Mouse (Mus musculus) G1E (cell line): Measurements from ENCODE around the gene Atoh8. TPM values are rescaled to one million over a fixed set of nuclear protein-coding genes. Genes with fewer than 3 reads are reported as not detected.

Experiments
- ATAC-seq: 2 replicates; pipeline ENCODE4 v1.8.0; 2016; ENCODE audit warnings: mild to moderate bottlenecking; ENCODE audit not compliant: insufficient number of reproducible peaks, poor library complexity, low FRiP score, severe bottlenecking; ENCODE audit errors: extremely low read depth
- DNase-seq: peaks from one replicate; pipeline ENCODE4 v3.0.0; 2012; ENCODE audit warnings: low spot score
- H3K27me3 ChIP-seq: 2 replicates; pipeline ENCODE4 v1.6.1; 2012; ENCODE audit warnings: mild to moderate bottlenecking, low read length, inconsistent platforms; ENCODE audit not compliant: insufficient read depth
- H3K36me3 ChIP-seq: replicated peaks from 2 replicates; pipeline ENCODE3; 2012; ENCODE audit warnings: mild to moderate bottlenecking, inconsistent platforms
- H3K4me1 ChIP-seq: 2 replicates; pipeline ENCODE4 v1.6.1; 2012; ENCODE audit warnings: low read depth, low read length, inconsistent platforms, mixed read lengths; ENCODE audit not compliant: insufficient read depth
- H3K4me3 ChIP-seq: 2 replicates; pipeline ENCODE4 v1.5.1; 2012; ENCODE audit warnings: low read depth, mild to moderate bottlenecking, inconsistent platforms, low read length, moderate library complexity, mixed read lengths
- H3K9me3 ChIP-seq: replicated peaks from 2 replicates; pipeline ENCODE4 v1.6.1; 2012; ENCODE audit warnings: inconsistent platforms
- CTCF ChIP-seq: IDR thresholded peaks from 2 replicates; pipeline ENCODE4 v1.5.1; 2012; ENCODE audit warnings: low read depth, low read length, inconsistent platforms, mixed read lengths
- GATA1 ChIP-seq: IDR thresholded peaks from 2 replicates; pipeline ENCODE4 v1.6.1; 2012; ENCODE audit warnings: borderline replicate concordance, low read length, inconsistent platforms, mixed read lengths
- GATA2 ChIP-seq: IDR thresholded peaks from 2 replicates; pipeline ENCODE4 v1.6.1; 2012; ENCODE audit warnings: low read depth, low read length, inconsistent platforms, borderline replicate concordance
- POLR2AphosphoS5 ChIP-seq: IDR thresholded peaks from 2 replicates; pipeline ENCODE4 v1.6.1; 2012; ENCODE audit warnings: low read depth, low read length, inconsistent platforms; ENCODE audit not compliant: insufficient replicate concordance
- TAL1 ChIP-seq: conservative IDR thresholded peaks from 2 replicates; pipeline ENCODE4 v1.6.1; 2012; ENCODE audit warnings: low read depth, low read length, inconsistent platforms, mixed read lengths
- polyA plus RNA-seq: library from polyadenylated mRNA; stranded (reverse); fragments of >175 nt; gene quantifications from 2 replicates; pipeline ENCODE4 v1.2.3, GENCODE M21; 2012
- total RNA-seq, 2 experiments: library from RNA; stranded (forward) in 1 of 2; stranded (reverse) in 1 of 2; fragments of 200-1000 nt in 1 of 2; fragments of >200 nt in 1 of 2; fragmentation: Nextera tagmentation in 1 of 2; gene quantifications; 2 replicates each; pipeline ENCODE4 v1.2.3; 2014 to 2017

Gene Atoh8
- total and polyA plus RNA-seq, 3 experiments, result 0.03 TPM; not detected in 2

DNA sequence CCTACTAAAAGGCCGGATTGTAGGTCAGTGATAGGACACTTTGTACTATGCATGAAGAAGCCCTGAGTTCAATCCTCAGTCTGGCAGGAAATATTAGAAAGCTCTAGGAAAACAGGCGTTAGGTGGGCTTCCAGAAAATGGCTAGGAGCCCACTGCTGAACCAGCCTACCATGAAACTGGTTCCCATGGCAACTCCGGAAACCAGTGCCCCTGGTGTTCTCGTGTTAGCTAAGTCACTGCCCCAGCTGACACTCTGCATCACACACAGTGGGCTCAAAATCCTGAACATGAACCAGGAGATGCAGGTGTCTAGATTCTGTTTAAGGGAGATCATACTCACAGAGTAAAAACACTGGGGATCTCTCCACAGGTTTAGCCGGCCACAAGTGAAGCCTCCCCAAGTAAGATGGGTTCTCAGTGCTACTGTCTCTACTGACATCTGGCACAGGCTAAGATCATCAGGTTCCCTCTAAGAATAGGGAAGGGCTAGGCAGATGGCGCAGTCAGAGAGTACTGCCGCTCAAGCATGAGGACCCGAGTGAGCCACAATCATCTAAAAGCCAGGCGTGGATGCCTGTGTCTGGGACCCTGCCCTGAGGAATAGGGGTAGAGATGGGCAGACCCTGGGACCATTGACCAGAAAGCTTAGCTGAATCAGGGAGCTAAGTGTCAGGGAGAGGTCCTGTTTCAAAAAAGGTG, 32.9 kb upstream of the Atoh8 start:
- ATAC-seq, result no peak
- no peaks in the 10 kb centered on the region for H3K9me3 ChIP-seq
- no peaks in the 10 kb centered on the region for H3K36me3 ChIP-seq
- H3K4me1 ChIP-seq, result peaks cover 4% of the 10 kb centered on the region
- peaks cover 79% of the 10 kb centered on the region for H3K27me3 ChIP-seq
- TF ChIP-seq CTCF (no peak), GATA2 (no peak), TAL1 (no peak), GATA1 (no peak), POLR2AphosphoS5 (no peak)
- DNase-seq, result no peak
- no peak overlapping the region for H3K4me3 ChIP-seq

DNA sequence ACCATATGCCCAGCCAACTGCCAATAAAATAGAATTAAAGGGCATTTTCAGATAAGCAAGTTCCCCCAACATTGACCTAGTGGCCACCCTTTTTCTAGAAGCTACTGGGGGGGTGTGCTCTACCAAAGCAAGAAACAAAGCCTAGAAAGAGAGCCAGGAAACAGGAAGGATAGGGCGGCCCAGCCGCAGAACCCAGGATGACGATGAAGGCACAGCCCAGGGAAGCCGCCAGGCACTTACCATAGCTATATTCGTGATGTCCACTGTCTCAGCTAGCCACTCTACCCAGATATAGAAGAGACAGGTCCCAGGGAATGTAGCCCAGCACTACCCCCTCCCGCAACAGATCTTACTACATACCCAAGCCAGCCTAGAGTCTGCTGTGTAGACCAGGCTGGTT, 30.3 kb upstream of the Atoh8 start:
- Histone ChIP-seq H3K27me3 (peaks cover 73% of the 10 kb centered on the region), H3K4me1 (no peaks in the 10 kb centered on the region), H3K4me3 (no peak overlapping the region), H3K36me3 (no peaks in the 10 kb centered on the region), H3K9me3 (no peaks in the 10 kb centered on the region)
- ATAC-seq, result no peak
- TF ChIP-seq GATA1 (no peak), CTCF (no peak), TAL1 (no peak), POLR2AphosphoS5 (no peak), GATA2 (no peak)
- DNase-seq, result no peak

DNA sequence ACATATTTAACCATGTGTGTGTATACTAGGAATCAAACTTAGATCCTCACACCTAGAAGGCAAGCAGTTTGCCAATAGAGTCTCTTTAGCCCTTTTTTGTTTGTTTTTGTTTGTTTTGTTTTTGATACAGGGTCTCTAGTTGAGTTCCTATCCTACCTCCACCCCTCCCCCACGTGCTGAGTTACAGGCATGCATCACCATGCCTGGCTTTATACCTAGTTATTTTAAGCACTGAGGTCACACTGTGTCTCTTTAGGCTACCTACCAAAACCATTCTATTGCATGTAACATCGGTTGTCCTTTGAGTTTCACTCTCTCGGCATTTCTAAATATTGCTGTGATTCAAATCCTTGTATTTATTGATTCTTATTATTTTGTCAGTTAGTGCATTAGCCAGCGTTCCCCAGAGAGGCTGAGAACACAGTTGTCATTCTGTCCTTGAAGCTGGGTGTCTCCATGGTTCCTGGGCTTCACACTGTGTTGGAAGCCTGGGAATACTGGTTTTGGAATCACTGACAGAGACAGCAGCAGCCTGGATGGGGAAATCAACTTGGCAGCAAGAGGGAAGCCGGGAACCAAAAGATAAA, 28.4 kb upstream of the Atoh8 start:
- DNase-seq (no peak), ATAC-seq (no peak)
- Histone ChIP-seq H3K4me1 (peaks cover 6% of the 10 kb centered on the region; the same call in 1 of the 2 replicates), H3K27me3 (peaks cover 68% of the 10 kb centered on the region), H3K9me3 (no peaks in the 10 kb centered on the region), H3K36me3 (no peaks in the 10 kb centered on the region), H3K4me3 (no peak overlapping the region)
- TF ChIP-seq TAL1, result no peak
- no peak for TF ChIP-seq GATA2
- TF ChIP-seq POLR2AphosphoS5, result no peak
- TF ChIP-seq CTCF, result no peak

GRCm38 (mm10) chr6:72261683-72262320, 26.4 kb upstream of the Atoh8 start:
- Histone ChIP-seq H3K27me3 (peaks cover 50% of the 10 kb centered on the region), H3K9me3 (no peaks in the 10 kb centered on the region), H3K4me1 (peaks cover 6% of the 10 kb centered on the region; the same call in 1 of the 2 replicates), H3K36me3 (no peaks in the 10 kb centered on the region), H3K4me3 (no peak overlapping the region)
- TF ChIP-seq GATA1 (no peak), POLR2AphosphoS5 (no peak), CTCF (no peak), GATA2 (no peak), TAL1 (no peak)
- DNase-seq (no peak), ATAC-seq (no peak)

GRCm38 (mm10) chr6:72260981-72261682, 25.8 kb upstream of the Atoh8 start:
- Histone ChIP-seq H3K4me3 (no peak overlapping the region), H3K36me3 (no peaks in the 10 kb centered on the region), H3K27me3 (peaks cover 46% of the 10 kb centered on the region), H3K9me3 (no peaks in the 10 kb centered on the region), H3K4me1 (peaks cover 6% of the 10 kb centered on the region; the same call in 1 of the 2 replicates)
- ATAC-seq (no peak), DNase-seq (peak; percentile 71)
- TF ChIP-seq POLR2AphosphoS5, result no peak
- TF ChIP-seq TAL1, result no peak
- peak; percentile 86 for TF ChIP-seq CTCF
- TF ChIP-seq GATA2, result no peak

GRCm38 (mm10) chr6:72259474-72259873, 24.1 kb upstream of the Atoh8 start:
- no peaks in the 10 kb centered on the region for H3K9me3 ChIP-seq
- no peak for ATAC-seq

More at GRCm38 (mm10) chr6:72259474-72259873, 24.1 kb upstream of the Atoh8 start:
- Histone ChIP-seq H3K4me3 (no peak overlapping the region), H3K4me1 (peaks cover 6% of the 10 kb centered on the region; the same call in 1 of the 2 replicates), H3K36me3 (no peaks in the 10 kb centered on the region), H3K27me3 (peaks cover 42% of the 10 kb centered on the region)
- DNase-seq, result no peak
- TF ChIP-seq CTCF, result no peak
- no peak for TF ChIP-seq GATA1
- TF ChIP-seq GATA2, result no peak
- no peak for TF ChIP-seq TAL1
- no peak for TF ChIP-seq POLR2AphosphoS5
